Mouse (Mus musculus): Measurements from ENCODE around the gene Gba2. TPM values are rescaled to one million over a fixed set of nuclear protein-coding genes. Genes with fewer than 3 reads are reported as not detected.
"Not testable (repeated sequence)": the region's sequence is repeated elsewhere in the genome, so short reads cannot be mapped to it uniquely, and the experiment has no call there.

The Gba2 gene
- polyA plus RNA-seq, 1 experiment = 6.3 TPM

DNA sequence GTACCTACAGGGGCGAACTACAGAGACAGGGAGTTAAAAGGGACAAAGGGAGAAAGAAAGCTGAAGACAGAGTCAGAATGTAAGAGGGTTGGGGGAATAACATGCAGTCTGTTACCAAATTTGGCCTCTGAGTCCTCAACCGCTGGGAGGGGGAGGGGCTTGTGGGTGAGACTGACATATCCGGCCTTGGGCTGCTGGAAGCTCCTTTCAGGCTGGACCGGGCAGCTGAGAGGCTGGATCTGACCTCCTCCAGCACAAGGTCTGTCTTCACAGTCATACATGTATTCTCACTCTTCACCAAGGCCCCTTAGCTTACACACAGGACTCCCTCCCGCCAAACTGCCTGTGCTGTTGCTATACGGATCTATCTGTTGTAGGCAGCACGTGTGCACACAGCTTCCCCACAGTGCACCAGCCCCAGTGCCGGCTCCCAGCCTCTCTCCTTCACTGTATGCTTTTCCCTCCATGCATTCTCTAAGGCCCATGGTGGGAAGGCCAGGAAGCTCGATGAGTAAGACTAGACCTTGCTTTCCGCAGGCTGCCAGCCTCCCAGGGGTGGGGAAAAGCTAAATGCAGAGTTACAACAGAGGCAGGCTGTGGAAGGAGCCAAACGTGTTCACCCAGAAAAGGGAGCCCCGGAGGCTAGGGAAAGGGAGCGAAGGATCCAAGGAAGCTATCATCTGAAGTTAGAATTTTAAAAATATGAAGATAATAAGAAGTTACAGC, 19.9 kb downstream of the Gba2 start:
- 47% methylated on average over 13 of the region's 13 CpGs for WGBS
- DNase-seq (ENCODE audit: low read depth, low spot score) = no peak

DNA sequence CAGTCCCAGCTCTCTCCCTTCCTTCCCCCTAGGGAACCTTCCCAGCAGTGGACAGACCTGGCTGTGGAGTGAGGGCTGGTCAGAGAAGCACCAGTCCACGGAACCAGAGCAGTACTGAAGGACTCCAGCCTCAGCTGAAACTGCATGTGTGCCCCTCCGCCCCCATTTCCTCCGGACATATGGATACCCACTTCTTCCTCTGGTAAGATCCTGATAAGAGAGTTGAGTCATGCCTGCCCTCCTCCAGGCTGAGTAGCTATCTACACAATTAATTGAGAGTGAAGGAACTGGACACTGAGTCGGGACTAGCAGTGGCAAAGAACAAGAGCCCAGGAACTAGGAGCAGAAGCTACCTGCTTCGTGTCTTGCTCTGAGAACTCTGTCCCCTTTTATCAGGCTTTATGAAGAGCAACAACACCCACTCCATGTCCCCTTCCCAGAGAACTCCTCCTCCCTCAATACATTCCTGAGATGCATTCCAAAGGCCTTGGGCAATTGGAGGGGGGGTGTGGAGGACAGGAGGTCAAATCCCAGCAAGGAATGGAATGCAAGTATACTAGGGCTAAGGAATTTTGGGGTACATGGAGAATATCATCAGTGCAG, 20.5 kb downstream of the Gba2 start:
- DNase-seq (ENCODE audit: low read depth, low spot score) = no peak
- 54% methylated on average over 5 of the region's 5 CpGs for WGBS

DNA sequence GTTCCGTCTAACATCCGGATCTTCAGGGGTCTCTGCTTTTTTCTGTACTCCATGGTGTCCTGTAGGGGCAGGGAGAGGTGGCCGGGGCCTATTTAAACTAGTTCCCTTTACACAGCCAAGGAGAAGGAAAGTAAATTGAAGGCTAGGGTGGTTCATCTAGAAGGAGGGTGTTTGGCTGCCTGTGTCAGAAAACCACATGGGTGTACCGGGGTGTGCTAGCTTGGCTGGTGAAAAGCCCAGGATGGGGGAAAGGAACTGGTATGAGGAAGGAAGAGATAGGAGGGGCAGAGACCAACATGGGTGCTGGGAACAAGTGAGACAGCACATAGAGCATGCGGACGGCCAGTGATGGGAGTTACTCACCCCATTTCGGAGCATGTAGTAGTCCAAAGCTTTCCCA, 22.7 kb downstream of the Gba2 start:
- WGBS = 95% methylated on average over 7 of the region's 7 CpGs
- no peak for DNase-seq (ENCODE audit: low read depth, low spot score)

DNA sequence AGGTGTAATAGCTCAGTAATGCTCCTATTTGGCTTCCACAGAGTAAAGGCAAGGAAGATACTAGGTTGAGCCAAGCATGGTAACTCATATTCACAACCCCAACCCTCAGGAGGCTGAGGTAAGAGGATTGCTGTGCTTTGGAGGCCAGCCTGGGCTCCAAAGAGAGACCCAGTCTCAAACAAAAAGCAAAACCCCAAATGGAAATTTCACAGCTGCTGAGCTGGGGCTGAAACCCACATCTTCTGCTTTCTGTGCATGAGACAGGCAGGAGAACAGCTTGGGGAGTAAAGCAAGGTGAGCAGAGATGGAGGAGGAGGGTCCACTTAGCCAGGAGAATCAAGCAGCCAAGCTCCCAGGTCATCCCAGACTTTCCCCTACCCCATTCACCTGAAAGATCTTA, 24.8 kb downstream of the Gba2 start:
- no peak for DNase-seq (ENCODE audit: low read depth, low spot score)

DNA sequence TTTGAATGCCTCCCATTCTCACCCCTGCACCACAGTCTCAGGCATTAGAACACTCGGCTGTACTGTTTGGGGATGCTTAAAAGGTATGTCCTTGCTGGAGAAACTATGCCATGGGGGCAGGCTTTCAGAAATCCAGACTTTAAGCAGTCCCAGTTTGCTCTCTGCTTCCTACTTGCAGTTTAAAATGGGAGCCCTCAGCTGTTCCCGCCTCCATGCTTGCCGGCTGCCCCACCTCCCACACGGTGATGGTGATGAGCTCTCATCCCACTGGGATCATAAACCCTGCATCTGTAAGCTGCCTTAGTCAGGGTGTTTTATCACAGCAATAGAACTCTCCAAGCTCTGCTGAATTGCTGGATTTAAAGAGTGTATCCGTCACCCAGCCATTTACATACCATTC, 26.2 kb downstream of the Gba2 start:
- no peak for DNase-seq (ENCODE audit: low read depth, low spot score)
- 94% methylated on average over 5 of the region's 5 CpGs for WGBS

DNA sequence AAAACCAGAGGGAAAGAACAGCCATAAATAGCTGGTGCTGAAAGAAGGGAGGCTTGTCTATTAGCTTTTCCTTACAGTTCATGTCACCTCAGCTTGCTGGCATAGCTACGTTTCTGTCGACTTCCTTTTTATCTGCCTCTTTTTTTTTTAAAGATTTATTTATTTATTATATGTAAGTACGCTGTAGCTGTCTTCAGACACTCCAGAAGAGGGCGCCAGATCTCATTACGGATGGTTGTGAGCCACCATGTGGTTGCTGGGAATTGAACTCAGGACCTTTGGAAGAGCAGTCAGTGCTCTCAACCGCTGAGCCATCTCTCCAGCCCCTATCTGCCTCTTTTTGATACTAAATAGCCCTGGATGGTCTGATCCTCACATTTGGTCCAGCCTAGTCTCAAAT, 26.8 kb downstream of the Gba2 start:
- WGBS = 83% methylated on average over 6 of the region's 6 CpGs
- not testable (repeated sequence) for DNase-seq (ENCODE audit: low read depth, low spot score)

DNA sequence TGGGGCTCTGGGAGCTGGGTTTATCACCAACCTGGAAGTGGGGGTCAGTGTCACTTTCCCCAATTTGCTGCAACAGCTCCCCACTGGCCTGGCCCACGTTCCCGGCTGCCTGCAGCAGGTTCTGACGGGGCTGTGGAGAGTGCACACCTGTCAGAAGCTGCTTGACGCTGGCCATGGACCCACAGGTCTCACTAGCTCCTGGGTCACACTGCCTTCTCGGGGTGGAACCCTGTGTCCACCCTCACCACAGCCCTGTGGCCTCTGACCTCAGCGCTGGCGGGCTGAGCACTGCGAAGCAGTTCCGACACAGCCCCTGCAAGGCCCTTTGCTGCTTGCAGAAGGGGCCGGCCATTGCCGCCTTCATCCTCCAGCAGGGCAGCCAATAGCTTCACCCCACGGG, 29.6 kb downstream of the Gba2 start:
- no peak for DNase-seq (ENCODE audit: low read depth, low spot score)
- WGBS = 95% methylated on average over 12 of the region's 12 CpGs

DNA sequence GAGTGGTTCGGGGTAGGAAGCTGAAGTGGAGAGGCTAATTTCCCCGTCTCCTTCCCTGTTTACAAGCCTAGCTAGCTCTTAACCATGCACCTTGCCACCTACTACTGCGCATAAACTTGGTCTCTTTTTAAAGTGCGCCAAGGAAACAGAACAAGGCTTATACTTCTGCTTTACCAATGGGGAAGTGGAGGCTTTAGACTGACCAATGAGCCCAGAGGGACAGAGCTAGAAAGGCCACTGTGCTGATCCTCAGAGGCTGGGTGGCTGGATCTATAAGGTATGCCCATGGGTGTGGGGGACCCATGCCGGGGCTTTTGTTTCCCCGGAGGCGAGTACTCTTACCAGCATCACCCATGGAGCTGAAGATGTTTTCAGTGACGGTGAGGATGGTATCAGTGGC, 31.5 kb downstream of the Gba2 start:
- no peak for DNase-seq (ENCODE audit: low read depth, low spot score)
- 95% methylated on average over 8 of the region's 8 CpGs for WGBS

DNA sequence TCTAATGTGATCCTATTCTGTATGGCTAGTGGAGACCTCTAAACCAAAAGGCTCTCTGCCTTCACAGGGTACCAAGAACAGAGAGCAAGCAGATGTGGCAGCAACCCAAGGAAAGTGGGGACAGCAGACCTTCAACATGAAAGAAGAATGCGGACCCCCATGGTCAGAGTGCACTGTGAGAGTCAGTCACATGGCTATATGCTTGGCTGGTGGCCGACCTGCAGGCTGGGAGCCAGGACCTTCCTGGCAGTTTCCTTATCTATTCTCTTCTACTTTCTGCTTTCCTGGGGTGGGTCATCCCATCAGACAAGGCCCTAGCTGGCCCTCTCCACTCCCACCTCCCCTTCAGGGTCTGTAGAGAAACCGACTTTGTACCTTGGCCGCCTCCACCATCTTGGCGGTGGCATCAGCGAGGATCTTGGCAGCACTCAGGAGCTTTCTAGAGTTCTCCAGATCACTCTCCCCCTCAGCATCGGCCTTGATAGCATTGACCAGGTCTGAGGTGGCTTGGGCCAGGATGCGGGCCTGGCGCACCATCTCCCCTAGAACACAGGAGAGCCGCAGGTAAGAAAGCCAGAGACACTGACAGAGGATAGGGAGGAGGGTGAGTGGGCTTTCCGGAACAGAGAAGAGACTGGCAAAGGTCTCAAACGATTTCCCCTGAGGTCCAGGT, 32.2 kb downstream of the Gba2 start:
- WGBS = 92% methylated on average over 12 of the region's 12 CpGs
- no peak for DNase-seq (ENCODE audit: low read depth, low spot score)

DNA sequence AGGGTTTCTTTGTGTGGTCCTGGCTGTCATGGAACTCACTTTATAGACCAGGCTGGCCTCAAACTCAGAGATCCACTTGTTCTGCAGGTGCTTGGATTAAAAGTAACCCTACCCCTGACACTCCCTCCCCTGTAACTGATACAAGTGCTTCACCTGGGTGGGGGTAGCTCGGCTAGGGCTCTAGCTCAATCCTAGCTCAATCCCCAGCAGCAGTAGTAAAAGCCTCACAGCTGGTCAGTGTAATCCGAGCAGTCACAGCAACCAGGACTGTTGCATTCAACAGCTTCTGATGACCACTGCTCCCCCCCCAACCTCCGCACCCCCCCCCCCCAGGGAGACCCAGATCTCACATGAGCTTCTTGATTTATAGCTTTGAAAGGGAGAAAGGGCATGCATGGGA, 36.6 kb downstream of the Gba2 start:
- DNase-seq (ENCODE audit: low read depth, low spot score) = no peak
- 77% methylated on average over 3 of the region's 3 CpGs for WGBS

DNA sequence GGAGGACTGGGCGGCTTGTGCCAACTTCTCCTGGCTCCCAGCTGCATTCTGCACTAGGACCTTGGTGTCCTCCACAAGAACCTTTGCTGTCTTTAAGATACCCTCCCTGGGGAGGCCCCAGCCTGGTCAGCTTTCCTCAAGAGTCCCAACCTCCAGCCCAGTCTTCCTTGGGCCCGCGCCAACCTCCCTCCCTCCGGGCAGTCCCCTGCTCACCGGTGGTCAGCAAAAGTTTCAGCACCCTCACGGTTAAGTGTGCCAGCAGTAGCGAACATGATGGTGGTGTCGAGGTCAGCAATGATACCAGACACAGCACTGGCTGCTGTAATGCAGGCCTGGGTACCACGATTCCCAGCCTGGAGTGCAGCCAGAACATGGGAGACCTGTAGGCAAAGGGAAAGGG, 42.6 kb downstream of the Gba2 start:
- 84% methylated on average over 9 of the region's 9 CpGs for WGBS
- DNase-seq (ENCODE audit: low read depth, low spot score) = no peak

DNA sequence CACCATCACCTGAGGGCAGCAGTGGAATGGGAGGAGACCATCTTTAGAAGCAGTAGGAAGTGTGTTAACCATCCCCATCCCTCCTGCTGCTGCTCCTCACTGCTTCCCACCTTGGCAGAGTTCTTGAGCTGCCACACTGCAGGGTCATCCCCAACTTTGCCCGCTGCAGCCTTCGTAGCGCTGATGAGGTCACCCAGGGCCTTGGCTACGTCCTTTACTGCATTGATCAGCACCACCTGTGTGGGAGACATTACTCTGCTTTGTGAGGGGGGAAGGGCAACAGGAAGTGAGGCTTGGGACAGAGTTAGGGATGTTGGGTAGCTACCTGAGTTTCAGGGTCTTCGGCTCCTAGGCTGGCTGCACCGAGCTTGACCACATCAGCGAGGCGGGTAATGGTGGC, 43.0 kb downstream of the Gba2 start:
- no peak for DNase-seq (ENCODE audit: low read depth, low spot score)
- 94% methylated on average over 8 of the region's 8 CpGs for WGBS

DNA sequence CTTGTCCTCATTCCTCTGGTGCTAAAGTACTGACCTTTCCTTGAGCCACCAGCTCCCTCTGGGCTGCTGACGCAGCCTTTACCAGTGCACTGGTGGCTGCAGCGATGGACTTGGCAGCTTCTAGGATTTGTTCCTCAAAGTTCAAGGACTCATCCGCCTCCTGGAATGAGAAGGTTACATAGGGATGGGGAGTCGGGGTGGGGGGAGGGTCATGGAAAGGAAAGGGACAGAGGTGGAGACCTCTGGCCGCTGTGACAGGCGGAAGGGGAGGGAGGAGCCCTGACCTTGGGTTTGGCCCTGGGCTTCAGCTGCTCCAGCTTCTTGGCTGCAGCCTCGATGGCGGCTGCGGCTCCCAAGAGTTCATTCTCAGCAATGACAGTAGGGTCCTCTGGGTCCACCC, 45.4 kb downstream of the Gba2 start:
- WGBS = 86% methylated on average over 9 of the region's 9 CpGs
- no peak for DNase-seq (ENCODE audit: low read depth, low spot score)

DNA sequence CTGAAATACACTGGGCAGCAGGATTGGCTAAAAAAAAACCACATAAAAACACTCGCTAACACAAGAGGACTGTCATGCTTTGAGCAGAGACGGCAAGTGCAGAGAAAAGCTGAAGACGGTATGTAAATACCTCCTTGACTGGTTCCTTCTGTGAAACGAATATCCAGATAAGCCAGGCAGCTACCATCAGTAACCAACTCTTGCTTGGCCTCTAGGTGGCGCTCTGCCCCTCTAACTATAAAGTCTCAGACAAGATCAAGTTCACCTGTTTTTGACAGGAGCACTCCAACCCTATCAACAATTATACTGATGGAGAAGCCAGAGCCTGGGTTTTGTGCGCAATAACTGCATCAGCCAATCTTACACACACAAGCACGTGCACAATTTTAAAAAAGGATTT, 48.1 kb downstream of the Gba2 start:
- DNase-seq (ENCODE audit: low read depth, low spot score) = no peak
- 16% methylated on average over 7 of the region's 7 CpGs for WGBS

DNA sequence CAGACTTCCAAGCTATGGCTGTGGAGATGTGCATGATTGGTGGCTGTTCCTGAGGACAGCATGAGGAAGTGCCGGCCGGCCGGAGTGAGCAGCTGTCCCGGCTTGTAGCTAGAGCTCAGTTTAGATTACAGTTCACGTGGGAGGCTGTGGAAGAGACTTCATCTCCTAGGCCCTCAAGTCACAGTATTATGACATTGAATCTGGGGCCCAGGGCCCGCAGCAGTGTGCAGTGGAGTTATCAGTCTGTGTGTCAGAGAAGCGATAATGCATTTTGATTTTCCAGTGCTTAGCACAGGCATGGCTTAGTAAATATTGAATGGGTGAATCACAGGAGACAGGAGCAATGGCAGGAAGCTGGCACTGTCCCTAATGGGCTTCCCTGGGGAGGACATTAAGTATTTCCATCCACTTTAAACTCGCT, 48.6 kb downstream of the Gba2 start:
- DNase-seq (ENCODE audit: low read depth, low spot score) = no peak
- WGBS = 53% methylated on average over 8 of the region's 8 CpGs

DNA sequence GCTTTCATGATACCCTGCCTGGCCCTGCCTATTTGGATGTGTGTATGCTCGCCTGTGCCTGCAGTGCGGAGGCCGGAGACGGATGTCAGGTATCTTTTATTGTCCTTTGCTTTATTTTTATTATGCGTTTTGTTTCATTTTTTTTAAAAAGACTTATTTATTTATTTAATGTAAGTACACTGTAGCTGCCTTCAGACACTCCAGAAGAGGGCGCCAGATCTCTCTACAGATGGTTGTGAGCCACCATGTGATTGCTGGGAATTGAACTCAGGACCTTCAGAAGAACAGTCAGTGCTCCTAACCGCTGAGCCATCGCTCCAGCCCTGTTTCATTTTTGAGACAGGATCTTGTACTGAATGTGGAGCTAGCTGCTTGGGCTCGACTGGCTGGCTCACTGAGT, 50.2 kb downstream of the Gba2 start:
- no peak for DNase-seq (ENCODE audit: low read depth, low spot score)
- 75% methylated on average over 9 of the region's 9 CpGs for WGBS

DNA sequence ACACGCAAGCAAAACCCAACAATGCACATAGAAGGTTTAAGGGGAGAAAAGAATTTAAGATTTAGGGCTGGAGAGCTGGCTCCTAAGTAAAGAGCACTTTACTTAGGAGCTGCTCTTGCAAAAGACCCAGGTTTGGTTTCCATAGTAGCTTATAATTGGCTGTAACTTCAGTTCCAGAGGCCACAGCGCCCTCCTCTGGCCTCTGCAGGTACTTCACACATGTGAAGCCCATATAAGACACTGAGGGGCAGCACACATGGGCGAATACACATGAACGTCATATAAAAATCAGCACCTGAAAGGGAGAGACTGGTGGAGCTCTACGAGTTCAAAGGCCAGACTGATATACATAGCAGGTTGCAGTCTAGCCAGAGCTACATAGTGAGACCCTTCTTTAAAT, 50.8 kb downstream of the Gba2 start:
- 71% methylated on average over 5 of the region's 5 CpGs for WGBS
- no peak for DNase-seq (ENCODE audit: low read depth, low spot score)

DNA sequence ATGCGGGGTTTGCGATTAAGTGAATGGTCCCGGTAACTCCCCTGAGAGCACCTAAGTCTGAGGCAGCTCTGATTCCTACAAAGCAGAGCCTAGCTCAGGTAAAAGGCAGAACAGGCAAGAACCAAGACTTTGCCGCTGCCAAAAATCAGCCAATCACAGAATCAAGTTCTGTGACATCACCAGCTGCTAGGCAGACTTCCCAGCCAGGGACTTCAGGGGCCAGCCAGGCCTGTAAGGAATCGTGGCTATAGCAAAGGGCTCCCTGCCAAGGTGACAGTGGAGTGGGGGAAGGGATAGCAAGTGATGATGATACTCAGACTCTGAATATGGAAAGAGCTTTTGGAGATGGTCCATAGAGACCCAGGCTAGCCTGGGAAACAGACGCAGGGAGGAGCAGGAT, 58.7 kb downstream of the Gba2 start:
- WGBS = 20% methylated on average over 6 of the region's 6 CpGs
- no peak for DNase-seq (ENCODE audit: low read depth, low spot score)

DNA sequence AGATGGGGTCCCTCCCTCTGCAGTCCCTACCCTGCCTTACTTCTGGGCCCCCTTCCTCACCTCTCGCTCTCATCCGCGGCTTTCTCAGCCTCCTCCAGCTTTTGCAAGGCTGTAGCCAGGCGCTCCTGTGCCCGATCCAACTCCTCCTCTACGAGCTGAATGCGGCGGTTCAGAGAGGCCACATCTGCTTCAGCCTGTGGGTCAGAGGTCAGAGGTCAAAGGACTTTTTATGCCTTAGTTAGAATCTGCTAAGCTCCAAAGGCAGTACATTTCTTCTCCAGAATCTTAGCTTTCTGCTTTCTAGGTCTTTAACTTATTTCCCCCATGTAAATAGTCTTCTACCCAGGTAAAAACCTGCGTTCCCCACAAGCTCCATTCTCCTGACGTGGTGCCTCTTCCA, 59.1 kb downstream of the Gba2 start:
- no peak for DNase-seq (ENCODE audit: low read depth, low spot score)
- 40% methylated on average over 10 of the region's 10 CpGs for WGBS
